Mouse (Mus musculus) liver, embryonic 12.5 days (tissue): ENCODE data around the gene Tmx2. TPM values are rescaled to one million over a fixed set of nuclear protein-coding genes. Genes with fewer than 3 reads are reported as not detected.

ENCODE experiments used
- ATAC-seq: fragments of 200-750 bp; cut with Nextera tagmentation; 2 replicates; pipeline ENCODE4 v1.8.0; 2017; ENCODE audit warnings: moderate number of reproducible peaks, mild to moderate bottlenecking, moderate library complexity
- H3K27ac ChIP-seq: fragments of 300-500 bp; sonication (generic); 2 replicates; pipeline ENCODE4 v1.5.1; 2016; ENCODE audit warnings: mild to moderate bottlenecking
- H3K27me3 ChIP-seq: fragments of 300-500 bp; sonication (generic); replicated peaks from 2 replicates; pipeline ENCODE4 v1.6.1; 2016; ENCODE audit warnings: mild to moderate bottlenecking, moderate library complexity
- H3K36me3 ChIP-seq: fragments of 300-500 bp; sonication (generic); 2 replicates; pipeline ENCODE4 v1.6.1; 2016; ENCODE audit warnings: mild to moderate bottlenecking, moderate library complexity
- H3K4me1 ChIP-seq: fragments of 300-500 bp; sonication (generic); 2 replicates; pipeline ENCODE4 v1.6.1; 2016
- H3K4me2 ChIP-seq: fragments of 300-500 bp; sonication (generic); 2 replicates; pipeline ENCODE4 v1.6.1; 2016; ENCODE audit warnings: mild to moderate bottlenecking, moderate library complexity
- H3K4me3 ChIP-seq: fragments of 300-500 bp; sonication (generic); 2 replicates; pipeline ENCODE4 v1.5.1; 2016; ENCODE audit warnings: mild to moderate bottlenecking, moderate library complexity
- H3K9ac ChIP-seq: fragments of 300-500 bp; sonication (generic); 2 replicates; pipeline ENCODE4 v1.6.1; 2016; ENCODE audit warnings: mild to moderate bottlenecking, moderate library complexity
- H3K9me3 ChIP-seq: fragments of 300-500 bp; sonication (generic); replicated peaks from 2 replicates; pipeline ENCODE4 v1.6.1; 2016; ENCODE audit warnings: mild to moderate bottlenecking, moderate library complexity
- WGBS: fragments of 180-500 bp; shearing (Covaris S2); methylation state at CpG from one replicate; pipeline ENCODE4 v1.1.7; 2016; ENCODE audit not compliant: insufficient replicate concordance; 5-methylcytosine and 5-hydroxymethylcytosine counted together
- polyA plus RNA-seq: library from polyadenylated mRNA; unstranded; fragments of >200 nt; fragmentation: Nextera tagmentation; extraction: Ambion mirVana; gene quantifications from 2 replicates; pipeline ENCODE4 v1.2.1, GENCODE M21; 2016

The Tmx2 gene
- polyA plus RNA-seq, 1 experiment from 2014 or later = 86.3 TPM

- Histone ChIP-seq H3K4me3 (peak within 1 kb of the TSS; percentile 63), H3K36me3 (0 out of 2 replicates have a peak, but pooled peaks cover 4% of the 10 kb centered on the region), H3K9me3 (no peaks in the 10 kb centered on the region), H3K27ac (peak within 1 kb of the TSS; percentile 86), H3K9ac (peak within 1 kb of the TSS; percentile 83), H3K27me3 (no peaks in the 10 kb centered on the region), H3K4me1 (peaks cover 29% of the 10 kb centered on the region), H3K4me2 (peak within 1 kb of the TSS; percentile 74)
- WGBS = 0% methylated on average over 15 of the region's 15 CpGs
- ATAC-seq = peak; percentile 86
These were observed 28.3 kb downstream of the Tmx2 start, which contains the start of gene Ctnnd1 for GRCm38 (mm10) chr2:84650464-84651195. Gene Ctnnd1 (minus strand): TSS chr2:84650765.

GRCm38 (mm10) chr2:84649674-84650073 lies 29.3 kb downstream of the Tmx2 start:
- H3K27me3 ChIP-seq = no peaks in the 10 kb centered on the region
- peak overlapping the region; percentile 63 for H3K4me3 ChIP-seq
- H3K4me1 ChIP-seq = peaks cover 29% of the 10 kb centered on the region
- no peaks in the 10 kb centered on the region for H3K9me3 ChIP-seq
- under 1% methylated on average over 10 of the region's 10 CpGs for WGBS
- H3K9ac ChIP-seq = peak overlapping the region; percentile 83
- H3K4me2 ChIP-seq = peak overlapping the region; percentile 74
- H3K36me3 ChIP-seq = 0 out of 2 replicates have a peak, but pooled peaks cover 4% of the 10 kb centered on the region
- peak; percentile 63 for ATAC-seq
- peak overlapping the region; percentile 33 for H3K27ac ChIP-seq

GRCm38 (mm10) chr2:84648369-84648768 lies 30.6 kb downstream of the Tmx2 start:
- peak overlapping the region; percentile 47; the same call in 1 of the 2 replicates for H3K9ac ChIP-seq
- H3K4me3 ChIP-seq = peak overlapping the region; percentile 63
- WGBS = 55% methylated on average over 6 of the region's 6 CpGs
- H3K4me2 ChIP-seq = peak overlapping the region; percentile 74
- H3K27me3 ChIP-seq = no peaks in the 10 kb centered on the region
- H3K4me1 ChIP-seq = peaks cover 36% of the 10 kb centered on the region
- H3K36me3 ChIP-seq = 0 out of 2 replicates have a peak, but pooled peaks cover 4% of the 10 kb centered on the region
- H3K27ac ChIP-seq = no peak overlapping the region
- no peak for ATAC-seq
- H3K9me3 ChIP-seq = no peaks in the 10 kb centered on the region

DNA sequence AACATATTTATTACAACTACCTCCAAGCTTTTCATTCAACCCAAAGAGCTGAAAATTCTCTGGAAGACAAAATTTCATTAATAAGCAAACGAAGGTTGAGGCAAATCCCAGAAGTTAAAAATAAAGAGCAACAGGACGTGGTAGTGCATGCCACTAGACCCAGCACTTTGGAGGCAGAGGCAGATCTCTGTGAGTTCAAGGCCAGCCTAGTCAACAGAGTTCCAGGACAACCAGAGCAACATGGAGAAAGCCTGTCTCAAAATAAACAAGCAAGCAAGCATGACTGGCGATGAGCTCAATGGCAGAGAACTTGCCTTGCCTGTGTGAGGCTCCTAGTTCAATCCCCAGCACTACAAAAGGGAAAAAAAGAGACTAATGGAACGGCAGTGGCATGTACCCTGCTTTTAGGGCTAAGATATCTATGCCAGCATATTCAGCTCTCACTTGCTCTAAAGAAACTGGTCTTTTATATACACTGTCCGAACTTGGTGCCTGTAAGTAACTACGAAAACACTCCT lies 31.8 kb downstream of the Tmx2 start:
- H3K4me3 ChIP-seq = no peak overlapping the region
- H3K4me1 ChIP-seq = peaks cover 42% of the 10 kb centered on the region
- no peaks in the 10 kb centered on the region for H3K27me3 ChIP-seq
- 0 out of 2 replicates have a peak overlapping the region, but pooled peaks have one; percentile 74 for H3K4me2 ChIP-seq
- 0 out of 2 replicates have a peak, but pooled peaks cover 4% of the 10 kb centered on the region for H3K36me3 ChIP-seq
- 82% methylated on average over 6 of the region's 6 CpGs for WGBS
- ATAC-seq = no peak
- no peak overlapping the region for H3K9ac ChIP-seq
- H3K27ac ChIP-seq = no peak overlapping the region
- H3K9me3 ChIP-seq = no peaks in the 10 kb centered on the region

GRCm38 (mm10) chr2:84646138-84646537 lies 32.8 kb downstream of the Tmx2 start:
- Histone ChIP-seq H3K9ac (no peak overlapping the region), H3K36me3 (0 out of 2 replicates have a peak, but pooled peaks cover 4% of the 10 kb centered on the region), H3K27ac (no peak overlapping the region), H3K27me3 (no peaks in the 10 kb centered on the region), H3K4me2 (no peak overlapping the region), H3K4me3 (no peak overlapping the region), H3K9me3 (no peaks in the 10 kb centered on the region), H3K4me1 (peaks cover 47% of the 10 kb centered on the region)
- no peak for ATAC-seq
- 92% methylated on average over 1 of the region's 1 CpGs for WGBS

- Histone ChIP-seq H3K27ac (no peak overlapping the region), H3K9ac (no peak overlapping the region), H3K4me2 (no peak overlapping the region), H3K4me1 (peaks cover 64% of the 10 kb centered on the region), H3K27me3 (no peaks in the 10 kb centered on the region), H3K36me3 (no peaks in the 10 kb centered on the region), H3K9me3 (no peaks in the 10 kb centered on the region), H3K4me3 (no peak overlapping the region)
- ATAC-seq = no peak
These were observed 38.1 kb downstream of the Tmx2 start for GRCm38 (mm10) chr2:84640833-84641232.

DNA sequence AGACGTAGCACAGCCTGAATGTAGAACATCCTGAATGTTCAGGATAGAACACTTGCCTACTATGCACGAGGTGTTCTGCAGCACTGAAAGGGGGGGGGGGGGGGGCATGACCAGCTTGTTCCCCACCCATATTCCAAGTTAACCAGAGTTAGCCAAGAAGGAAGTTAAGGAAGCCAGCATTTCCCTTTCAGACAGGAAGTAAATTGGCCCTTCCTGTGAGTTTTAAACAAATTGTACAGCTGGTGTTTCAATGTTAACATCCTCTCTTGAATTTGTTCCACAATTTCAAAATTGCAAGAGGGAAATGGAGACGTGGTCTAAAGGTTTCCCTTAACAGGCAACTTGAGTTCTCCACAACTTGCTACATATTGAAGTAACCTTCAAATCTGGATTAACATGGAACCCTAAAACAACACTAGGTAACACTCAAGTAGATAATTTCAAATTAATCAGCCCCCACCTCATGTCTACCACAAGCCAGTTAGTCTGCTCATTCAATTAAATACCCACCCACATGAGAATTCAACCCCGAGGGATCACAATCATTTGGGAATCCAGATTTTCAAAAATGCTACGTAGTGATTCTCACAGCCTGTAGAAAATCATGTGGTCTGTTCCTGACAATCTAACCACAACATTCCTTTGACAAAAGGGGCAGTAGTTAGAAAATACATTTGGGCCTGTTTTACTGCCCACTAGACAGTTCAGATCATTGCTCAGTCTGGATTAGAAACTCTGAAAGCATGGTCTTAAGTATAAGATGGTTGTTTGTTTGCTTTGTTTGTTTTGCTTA lies 40.3 kb downstream of the Tmx2 start:
- Histone ChIP-seq H3K36me3 (no peaks in the 10 kb centered on the region), H3K4me2 (peak overlapping the region; percentile 14; the same call in 1 of the 2 replicates), H3K9ac (no peak overlapping the region), H3K27me3 (no peaks in the 10 kb centered on the region), H3K4me3 (no peak overlapping the region), H3K9me3 (no peaks in the 10 kb centered on the region), H3K27ac (peak overlapping the region; percentile 61; the same call in 1 of the 2 replicates), H3K4me1 (peaks cover 82% of the 10 kb centered on the region)
- no peak for ATAC-seq
- 38% methylated on average over 5 of the region's 5 CpGs for WGBS

GRCm38 (mm10) chr2:84637452-84638165 lies 41.3 kb downstream of the Tmx2 start:
- no peak for ATAC-seq
- H3K4me2 ChIP-seq = peak overlapping the region; percentile 14; the same call in 1 of the 2 replicates
- peaks cover 83% of the 10 kb centered on the region for H3K4me1 ChIP-seq
- H3K4me3 ChIP-seq = no peak overlapping the region
- peak overlapping the region; percentile 64 for H3K27ac ChIP-seq
- no peaks in the 10 kb centered on the region for H3K9me3 ChIP-seq
- no peaks in the 10 kb centered on the region for H3K36me3 ChIP-seq
- no peaks in the 10 kb centered on the region for H3K27me3 ChIP-seq
- 40% methylated on average over 6 of the region's 7 CpGs for WGBS
- no peak overlapping the region for H3K9ac ChIP-seq

DNA sequence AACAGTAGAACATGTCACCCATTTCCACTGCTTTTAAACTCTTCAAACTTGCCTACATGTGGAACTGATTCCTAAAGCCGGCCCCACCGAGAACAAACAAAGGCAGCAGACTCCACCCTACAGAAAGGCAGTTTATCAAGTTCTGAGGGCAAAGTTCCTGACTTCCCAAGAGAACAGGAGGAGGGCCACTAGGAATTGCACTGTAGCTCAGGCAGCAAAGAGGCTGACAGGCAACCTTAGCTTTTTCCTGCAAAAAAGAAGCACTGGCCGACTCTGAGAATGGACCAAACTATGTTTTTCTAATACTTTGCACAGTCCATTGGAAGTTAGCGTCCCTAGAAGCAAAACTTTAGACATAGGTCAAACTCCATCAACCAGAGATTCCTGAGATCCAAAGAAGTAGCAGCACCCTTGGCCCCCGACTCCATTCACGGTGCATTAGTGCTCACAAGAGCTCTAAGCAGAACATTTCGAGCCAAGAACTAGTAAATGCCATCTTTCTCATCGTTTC lies 42.7 kb downstream of the Tmx2 start:
- no peaks in the 10 kb centered on the region for H3K9me3 ChIP-seq
- no peak for ATAC-seq
- H3K4me3 ChIP-seq = no peak overlapping the region
- peak overlapping the region; percentile 43 for H3K4me2 ChIP-seq
- no peak overlapping the region; the same call in 1 of the 2 replicates for H3K9ac ChIP-seq
- H3K36me3 ChIP-seq = no peaks in the 10 kb centered on the region
- H3K27ac ChIP-seq = peak overlapping the region; percentile 72
- WGBS = 35% methylated on average over 8 of the region's 8 CpGs
- H3K27me3 ChIP-seq = no peaks in the 10 kb centered on the region
- peaks cover 93% of the 10 kb centered on the region for H3K4me1 ChIP-seq

DNA sequence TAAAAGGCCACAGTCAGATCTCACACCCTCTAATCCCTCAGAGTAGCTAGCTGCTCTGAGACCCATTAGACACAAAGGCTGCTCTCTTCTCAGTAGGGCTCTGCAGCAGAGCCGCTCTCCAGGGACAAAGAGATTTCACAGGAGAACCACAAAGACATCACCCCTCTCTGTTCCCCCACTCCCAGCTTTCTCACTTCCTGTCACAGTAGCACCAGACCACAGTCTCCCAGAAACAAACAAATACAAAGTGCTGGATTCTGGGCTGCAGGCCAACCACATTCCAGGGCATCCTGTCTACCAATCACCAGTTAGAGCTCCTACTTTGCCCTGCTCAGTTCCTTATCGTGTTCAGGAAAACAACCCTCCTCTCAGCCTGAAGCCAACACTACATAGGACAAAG lies 43.3 kb downstream of the Tmx2 start:
- Histone ChIP-seq H3K9me3 (no peaks in the 10 kb centered on the region), H3K4me3 (no peak overlapping the region), H3K9ac (no peak overlapping the region), H3K4me2 (peak overlapping the region; percentile 43), H3K4me1 (peaks cover 87% of the 10 kb centered on the region), H3K27ac (peak overlapping the region; percentile 75), H3K36me3 (no peaks in the 10 kb centered on the region), H3K27me3 (no peaks in the 10 kb centered on the region)
- WGBS = 27% methylated on average over 2 of the region's 2 CpGs
- ATAC-seq = peak; percentile 74

DNA sequence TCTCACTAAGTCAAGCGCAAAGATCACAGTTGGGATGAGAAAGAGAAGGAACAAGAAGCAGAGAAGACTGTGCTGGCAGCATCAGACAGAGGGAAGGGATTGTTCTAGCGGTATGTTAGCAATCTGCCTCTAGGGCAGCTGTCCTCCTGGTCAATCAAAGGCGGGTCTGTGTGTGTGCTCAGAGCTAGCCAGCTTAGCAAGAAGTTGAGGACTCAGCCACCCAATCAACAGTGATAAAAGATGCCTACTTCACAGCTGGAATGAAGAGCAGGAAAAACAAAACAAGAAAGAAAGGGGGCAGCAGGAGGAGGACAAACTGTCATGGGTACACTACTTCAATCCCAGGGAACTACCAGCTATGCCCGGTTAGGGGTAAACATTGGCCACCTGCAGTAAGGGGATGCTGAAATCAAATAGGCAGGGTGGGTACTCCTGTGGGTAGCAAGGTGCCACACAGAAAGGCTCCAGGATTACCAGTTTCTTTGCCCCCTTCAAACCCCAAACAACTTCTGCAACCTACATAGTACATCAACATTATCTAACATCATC lies 43.9 kb downstream of the Tmx2 start:
- Histone ChIP-seq H3K27ac (peak overlapping the region; percentile 75), H3K9ac (no peak overlapping the region), H3K4me1 (peaks cover 82% of the 10 kb centered on the region), H3K36me3 (no peaks in the 10 kb centered on the region), H3K4me3 (no peak overlapping the region), H3K27me3 (no peaks in the 10 kb centered on the region), H3K9me3 (no peaks in the 10 kb centered on the region), H3K4me2 (peak overlapping the region; percentile 43)
- ATAC-seq = no peak
- 35% methylated on average over 4 of the region's 4 CpGs for WGBS
